Mouse (Mus musculus): ENCODE data around the gene Pir. TPM values are rescaled to one million over a fixed set of nuclear protein-coding genes. Genes with fewer than 3 reads are reported as not detected.

Gene Pir
- polyA plus RNA-seq (2016; fragmentation: Nextera tagmentation; extraction: Ambion mirVana) = 7.1 and 8.6 TPM in 2 replicates

GRCm38 (mm10) chrX:164269285-164269761 is at the start of gene Pir:
TSS of gene Pir (plus strand) at chrX:164269371.
- no peaks in the 10 kb centered on the region for H3K36me3 ChIP-seq
- no peaks in the 10 kb centered on the region for H3K9me3 ChIP-seq
- peaks cover 33% of the 10 kb centered on the region for H3K27me3 ChIP-seq
- WGBS = 13% methylated on average over 20 of the region's 20 CpGs
- H3K4me2 ChIP-seq = peak within 1 kb of the TSS; percentile 56
- H3K27ac ChIP-seq = no peak within 1 kb of the TSS; the same call in 1 of the 2 replicates
- H3K9ac ChIP-seq (replicated peaks) = 0 out of 2 replicates have a peak within 1 kb of the TSS, but pooled peaks have one; percentile 23
- ATAC-seq (ENCODE audit: insufficient number of reproducible peaks, insufficient read depth, low FRiP score, low TSS enrichment, low read depth) = peak; percentile 59; the same call in 1 of the 2 replicates
- H3K4me1 ChIP-seq (replicated peaks) = no peaks in the 10 kb centered on the region
- peak within 1 kb of the TSS; percentile 34 for H3K4me3 ChIP-seq (replicated peaks)

DNA sequence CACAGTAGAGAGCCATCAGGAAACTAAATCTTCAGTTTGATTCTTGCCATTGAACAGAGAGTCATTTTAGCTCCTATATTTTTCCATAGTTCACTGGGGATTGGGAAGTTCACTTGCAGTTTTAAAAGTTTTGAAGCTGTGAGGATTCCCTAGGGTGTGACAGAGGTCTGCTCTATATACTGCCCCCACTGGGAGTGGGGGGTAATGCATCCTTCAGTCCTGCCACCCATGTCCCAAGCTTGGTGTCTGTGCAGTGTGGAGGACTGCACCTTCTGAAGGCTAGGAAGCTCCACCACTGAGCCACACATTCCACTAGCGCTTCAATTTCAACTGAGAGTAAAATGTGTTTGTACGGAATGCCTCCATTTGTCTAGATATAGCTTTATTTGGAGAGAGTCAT is 47.2 kb upstream of the Pir start:
- no peak for ATAC-seq (ENCODE audit: insufficient number of reproducible peaks, insufficient read depth, low FRiP score, low TSS enrichment, low read depth)
- WGBS = 57% methylated on average over 2 of the region's 2 CpGs

GRCm38 (mm10) chrX:164233380-164233779 is 35.8 kb upstream of the Pir start:
- Histone ChIP-seq H3K9ac (replicated peaks) (no peak overlapping the region), H3K4me1 (replicated peaks) (no peaks in the 10 kb centered on the region), H3K27ac (no peak overlapping the region), H3K4me3 (replicated peaks) (no peak overlapping the region), H3K36me3 (no peaks in the 10 kb centered on the region), H3K4me2 (no peak overlapping the region), H3K27me3 (peaks cover 6% of the 10 kb centered on the region), H3K9me3 (no peaks in the 10 kb centered on the region)
- ATAC-seq (ENCODE audit: insufficient number of reproducible peaks, insufficient read depth, low FRiP score, low TSS enrichment, low read depth) = no peak
- 54% methylated on average over 8 of the region's 8 CpGs for WGBS

More for the DNA sequence above, 47.2 kb upstream of the Pir start:
- Histone ChIP-seq H3K4me2 (no peak overlapping the region), H3K27me3 (peaks cover 9% of the 10 kb centered on the region; the same call in 1 of the 2 replicates), H3K9me3 (no peaks in the 10 kb centered on the region), H3K9ac (replicated peaks) (no peak overlapping the region), H3K4me3 (replicated peaks) (no peak overlapping the region), H3K27ac (no peak overlapping the region), H3K4me1 (replicated peaks) (no peaks in the 10 kb centered on the region), H3K36me3 (no peaks in the 10 kb centered on the region)

DNA sequence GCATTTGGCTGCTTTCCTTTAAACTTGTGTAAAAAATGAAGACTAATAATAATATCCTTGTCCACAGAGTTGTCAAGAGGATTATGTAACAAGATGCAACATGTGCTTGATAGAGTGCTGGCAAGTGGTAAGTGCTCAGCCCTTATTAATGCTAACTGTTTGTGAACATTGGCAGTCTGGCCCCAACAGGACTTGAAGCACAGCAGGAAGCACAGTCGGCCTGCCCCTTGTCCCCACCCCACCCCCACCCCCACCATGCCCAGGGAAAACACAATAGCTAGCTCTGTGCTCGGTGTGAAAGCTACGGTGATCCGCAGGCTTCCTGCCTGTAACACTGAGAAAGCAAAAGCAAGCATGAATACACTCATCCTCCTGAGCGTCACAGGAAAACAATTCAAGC is 23.5 kb upstream of the Pir start:
- H3K36me3 ChIP-seq = no peaks in the 10 kb centered on the region
- no peaks in the 10 kb centered on the region for H3K4me1 ChIP-seq (replicated peaks)
- ATAC-seq (ENCODE audit: insufficient number of reproducible peaks, insufficient read depth, low FRiP score, low TSS enrichment, low read depth) = no peak
- peaks cover 15% of the 10 kb centered on the region for H3K27me3 ChIP-seq
- H3K9me3 ChIP-seq = no peaks in the 10 kb centered on the region
- 39% methylated on average over 5 of the region's 5 CpGs for WGBS
- no peak overlapping the region for H3K4me3 ChIP-seq (replicated peaks)
- H3K27ac ChIP-seq = peak overlapping the region; percentile 50; the same call in 1 of the 2 replicates
- no peak overlapping the region for H3K9ac ChIP-seq (replicated peaks)
- no peak overlapping the region for H3K4me2 ChIP-seq

GRCm38 (mm10) chrX:164246722-164247121 is 22.4 kb upstream of the Pir start:
- Histone ChIP-seq H3K4me3 (replicated peaks) (no peak overlapping the region), H3K27ac (peak overlapping the region; percentile 56), H3K36me3 (no peaks in the 10 kb centered on the region), H3K9ac (replicated peaks) (no peak overlapping the region), H3K27me3 (peaks cover 18% of the 10 kb centered on the region), H3K4me1 (replicated peaks) (no peaks in the 10 kb centered on the region), H3K4me2 (no peak overlapping the region), H3K9me3 (no peaks in the 10 kb centered on the region)
- ATAC-seq (ENCODE audit: insufficient number of reproducible peaks, insufficient read depth, low FRiP score, low TSS enrichment, low read depth) = no peak
- 68% methylated on average over 2 of the region's 2 CpGs for WGBS

- H3K9ac ChIP-seq (replicated peaks) = no peak overlapping the region
- H3K27ac ChIP-seq = no peak overlapping the region
- WGBS = 77% methylated on average over 3 of the region's 3 CpGs
- H3K4me2 ChIP-seq = no peak overlapping the region
- no peak for ATAC-seq (ENCODE audit: insufficient number of reproducible peaks, insufficient read depth, low FRiP score, low TSS enrichment, low read depth)
- peaks cover 41% of the 10 kb centered on the region for H3K27me3 ChIP-seq
- H3K9me3 ChIP-seq = no peaks in the 10 kb centered on the region
- no peak overlapping the region for H3K4me3 ChIP-seq (replicated peaks)
- no peaks in the 10 kb centered on the region for H3K36me3 ChIP-seq
- no peaks in the 10 kb centered on the region for H3K4me1 ChIP-seq (replicated peaks)
These were observed 12.6 kb upstream of the Pir start for GRCm38 (mm10) chrX:164256527-164256926.

- 0 out of 2 replicates have a peak within 1 kb of the TSS, but pooled peaks have one; percentile 29 for H3K27ac ChIP-seq
- WGBS = 59% methylated on average over 8 of the region's 8 CpGs
- no peak within 1 kb of the TSS for H3K4me3 ChIP-seq (replicated peaks)
These were observed 11.1 kb upstream of the Pir start, which contains the start of gene Bmx for GRCm38 (mm10) chrX:164258057-164258456. TSS of gene Bmx (minus strand) at chrX:164258193.

DNA sequence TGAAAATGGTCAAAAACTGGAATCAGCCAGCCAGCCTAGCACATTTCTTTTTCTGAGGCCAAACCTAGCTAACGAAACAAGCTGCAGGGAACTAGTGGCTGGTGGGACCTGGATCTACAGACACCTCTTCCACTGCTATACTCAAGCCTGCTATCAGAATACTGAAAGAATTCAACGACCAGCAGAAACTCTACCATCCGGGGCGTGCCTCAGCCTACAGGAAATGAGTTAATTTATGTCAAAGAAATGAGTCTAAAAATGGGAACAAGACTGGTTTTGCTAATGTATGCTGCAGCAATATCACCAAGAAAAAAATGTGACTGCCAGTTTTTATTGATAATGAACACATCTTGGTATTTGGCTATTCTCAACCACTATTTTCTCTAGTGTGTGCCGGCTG is 10.5 kb upstream of the Pir start:
- 0 out of 2 replicates have a peak overlapping the region, but pooled peaks have one; percentile 29 for H3K27ac ChIP-seq
- H3K36me3 ChIP-seq = no peaks in the 10 kb centered on the region
- no peaks in the 10 kb centered on the region for H3K4me1 ChIP-seq (replicated peaks)
- no peak overlapping the region for H3K4me2 ChIP-seq
- H3K27me3 ChIP-seq = peaks cover 50% of the 10 kb centered on the region
- no peak for ATAC-seq (ENCODE audit: insufficient number of reproducible peaks, insufficient read depth, low FRiP score, low TSS enrichment, low read depth)
- H3K9ac ChIP-seq (replicated peaks) = no peak overlapping the region
- no peak overlapping the region for H3K4me3 ChIP-seq (replicated peaks)
- WGBS = 77% methylated on average over 5 of the region's 5 CpGs
- no peaks in the 10 kb centered on the region for H3K9me3 ChIP-seq

More at GRCm38 (mm10) chrX:164258057-164258456, 11.1 kb upstream of the Pir start, which contains the start of gene Bmx:
- peaks cover 50% of the 10 kb centered on the region for H3K27me3 ChIP-seq
- H3K4me1 ChIP-seq (replicated peaks) = no peaks in the 10 kb centered on the region
- H3K9me3 ChIP-seq = no peaks in the 10 kb centered on the region
- H3K9ac ChIP-seq (replicated peaks) = no peak within 1 kb of the TSS
- H3K4me2 ChIP-seq = peak within 1 kb of the TSS; percentile 19; the same call in 1 of the 2 replicates
- no peak for ATAC-seq (ENCODE audit: insufficient number of reproducible peaks, insufficient read depth, low FRiP score, low TSS enrichment, low read depth)
- H3K36me3 ChIP-seq = no peaks in the 10 kb centered on the region

- no peak for ATAC-seq (ENCODE audit: insufficient number of reproducible peaks, insufficient read depth, low FRiP score, low TSS enrichment, low read depth)
- no peak overlapping the region for H3K4me2 ChIP-seq
- H3K36me3 ChIP-seq = no peaks in the 10 kb centered on the region
- H3K27ac ChIP-seq = no peak overlapping the region
- peaks cover 49% of the 10 kb centered on the region for H3K27me3 ChIP-seq
- no peak overlapping the region for H3K9ac ChIP-seq (replicated peaks)
- no peaks in the 10 kb centered on the region for H3K9me3 ChIP-seq
- 70% methylated on average over 2 of the region's 2 CpGs for WGBS
- H3K4me1 ChIP-seq (replicated peaks) = no peaks in the 10 kb centered on the region
- no peak overlapping the region for H3K4me3 ChIP-seq (replicated peaks)
These were observed 6.9 kb upstream of the Pir start for GRCm38 (mm10) chrX:164262286-164262685.

- H3K4me1 ChIP-seq (replicated peaks) = no peaks in the 10 kb centered on the region
- no peak overlapping the region for H3K4me3 ChIP-seq (replicated peaks)
- no peak for ATAC-seq (ENCODE audit: insufficient number of reproducible peaks, insufficient read depth, low FRiP score, low TSS enrichment, low read depth)
- no peak overlapping the region for H3K9ac ChIP-seq (replicated peaks)
- WGBS = 47% methylated on average over 1 of the region's 1 CpGs
- H3K27ac ChIP-seq = no peak overlapping the region
- no peaks in the 10 kb centered on the region for H3K9me3 ChIP-seq
- H3K27me3 ChIP-seq = peaks cover 50% of the 10 kb centered on the region
- no peaks in the 10 kb centered on the region for H3K36me3 ChIP-seq
- no peak overlapping the region for H3K4me2 ChIP-seq
These were observed 4.3 kb upstream of the Pir start for GRCm38 (mm10) chrX:164264861-164265260.

- peaks cover 34% of the 10 kb centered on the region for H3K27me3 ChIP-seq
- H3K36me3 ChIP-seq = no peaks in the 10 kb centered on the region
- WGBS = 92% methylated on average over 3 of the region's 3 CpGs
- no peak for ATAC-seq (ENCODE audit: insufficient number of reproducible peaks, insufficient read depth, low FRiP score, low TSS enrichment, low read depth)
- no peak overlapping the region for H3K9ac ChIP-seq (replicated peaks)
- H3K9me3 ChIP-seq = no peaks in the 10 kb centered on the region
- H3K4me3 ChIP-seq (replicated peaks) = no peak overlapping the region
- no peak overlapping the region for H3K27ac ChIP-seq
- no peaks in the 10 kb centered on the region for H3K4me1 ChIP-seq (replicated peaks)
- H3K4me2 ChIP-seq = no peak overlapping the region
These were observed 1.4 kb downstream of the Pir start for GRCm38 (mm10) chrX:164270603-164271002.

DNA sequence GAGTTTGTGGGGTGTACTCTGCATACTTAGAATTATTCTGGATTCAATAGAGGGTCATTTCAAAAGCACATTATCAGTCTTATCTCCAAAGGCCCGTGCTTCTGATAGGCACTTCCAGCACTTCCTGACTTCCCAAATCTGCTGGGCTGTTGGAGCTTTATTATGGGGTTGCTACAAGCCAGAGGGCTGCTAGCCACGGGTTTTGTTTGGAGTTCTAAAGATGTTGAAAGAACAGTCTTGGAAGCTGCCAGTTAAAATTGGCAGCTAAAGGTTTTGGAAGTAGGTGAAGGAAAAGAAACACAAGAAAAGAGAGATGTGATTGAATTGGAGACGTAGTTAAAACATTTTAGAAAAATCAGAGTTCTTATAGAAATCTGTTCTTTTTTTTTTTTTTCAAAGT is 6.4 kb downstream of the Pir start:
- peaks cover 12% of the 10 kb centered on the region for H3K27me3 ChIP-seq
- no peak overlapping the region for H3K4me3 ChIP-seq (replicated peaks)
- H3K4me2 ChIP-seq = no peak overlapping the region
- no peak overlapping the region for H3K9ac ChIP-seq (replicated peaks)
- no peak for ATAC-seq (ENCODE audit: insufficient number of reproducible peaks, insufficient read depth, low FRiP score, low TSS enrichment, low read depth)
- no peak overlapping the region for H3K27ac ChIP-seq
- no peaks in the 10 kb centered on the region for H3K36me3 ChIP-seq
- no peaks in the 10 kb centered on the region for H3K9me3 ChIP-seq
- 50% methylated on average over 3 of the region's 3 CpGs for WGBS
- H3K4me1 ChIP-seq (replicated peaks) = no peaks in the 10 kb centered on the region
